Mouse (Mus musculus) testis, adult 2 months (tissue): ENCODE measurements around the gene Vwce. TPM values are rescaled to one million over a fixed set of nuclear protein-coding genes. Genes with fewer than 3 reads are reported as not detected.

Source experiments
- H3K27ac ChIP-seq: fragments of 200-500 bp; 2 replicates; pipeline ENCODE4 v1.5.1; 2012; ENCODE audit warnings: low read depth, low read length; ENCODE audit not compliant: control insufficient read depth, insufficient read depth
- H3K27me3 ChIP-seq: fragments of 200-500 bp; 2 replicates; pipeline ENCODE4 v1.6.1; 2012; ENCODE audit warnings: mild to moderate bottlenecking, low read length, moderate library complexity; ENCODE audit not compliant: control insufficient read depth, insufficient read depth
- H3K36me3 ChIP-seq: fragments of 200-500 bp; 2 replicates; pipeline ENCODE4 v1.6.1; 2012; ENCODE audit warnings: mild to moderate bottlenecking, low read length; ENCODE audit not compliant: control insufficient read depth, insufficient read depth
- H3K4me1 ChIP-seq: fragments of 200-500 bp; 2 replicates; pipeline ENCODE4 v1.6.1; 2012; ENCODE audit warnings: low read length; ENCODE audit not compliant: control insufficient read depth, insufficient read depth
- H3K4me3 ChIP-seq: fragments of 200-500 bp; 2 replicates; pipeline ENCODE4 v1.5.1; 2012; ENCODE audit warnings: low read depth, mild to moderate bottlenecking, low read length, moderate library complexity, mixed read lengths; ENCODE audit not compliant: control insufficient read depth
- CTCF ChIP-seq: fragments of 200-500 bp; IDR thresholded peaks from 2 replicates; pipeline ENCODE4 v1.5.1; 2012; ENCODE audit warnings: low read depth, mild to moderate bottlenecking, inconsistent platforms, low read length, moderate library complexity; ENCODE audit not compliant: control insufficient read depth, insufficient read depth, insufficient replicate concordance
- POLR2A ChIP-seq: fragments of 200-500 bp; IDR thresholded peaks from 2 replicates; pipeline ENCODE4 v1.6.1; 2012; ENCODE audit warnings: low read depth, mild to moderate bottlenecking, inconsistent platforms, low read length, moderate library complexity; ENCODE audit not compliant: control insufficient read depth
- polyA plus RNA-seq: library from polyadenylated mRNA; depleted of rRNA; stranded (reverse); fragments of >200 nt; gene quantifications from 2 replicates; pipeline ENCODE4 v1.2.3, GENCODE M21; 2012

Gene Vwce
- polyA plus RNA-seq, 1 experiment = 1.3 TPM

DNA sequence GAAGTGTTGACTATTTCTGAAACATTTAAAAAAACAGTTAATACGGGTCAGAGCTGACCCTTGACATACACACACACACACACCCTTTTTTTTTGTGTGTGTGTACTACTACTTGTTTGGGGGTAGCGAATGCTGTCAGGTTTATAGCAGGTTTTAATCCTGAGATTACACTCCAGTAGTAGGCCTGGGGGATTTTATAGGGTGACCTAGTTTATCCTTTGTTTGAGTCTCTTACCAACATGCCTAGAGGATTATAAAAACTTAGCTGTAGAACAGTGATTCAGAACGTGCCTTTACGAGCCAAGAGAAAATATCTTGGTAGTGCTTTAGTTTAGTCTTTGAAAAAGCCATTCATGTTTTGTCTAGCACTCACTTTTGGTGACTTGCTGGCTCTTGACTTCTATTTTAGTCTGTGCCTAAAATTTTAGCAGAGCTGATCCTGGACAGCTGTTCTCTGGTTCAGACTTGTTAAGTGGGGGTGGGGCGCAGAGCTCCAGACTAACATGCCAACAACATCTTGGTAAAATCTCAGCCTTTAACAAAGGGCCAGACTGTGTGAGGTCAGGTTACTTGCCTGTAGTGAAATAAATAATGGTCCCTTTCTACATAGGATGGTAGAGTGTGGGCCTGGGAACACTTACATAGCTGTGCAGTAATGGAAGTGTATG, 25.3 kb upstream of the Vwce start:
- no peak overlapping the region for H3K27ac ChIP-seq
- H3K4me1 ChIP-seq = peaks cover 13% of the 10 kb centered on the region
- H3K36me3 ChIP-seq = peaks cover 9% of the 10 kb centered on the region
- no peak overlapping the region for H3K4me3 ChIP-seq
- H3K27me3 ChIP-seq = no peaks in the 10 kb centered on the region
- TF ChIP-seq POLR2A (no peak), CTCF (no peak)

DNA sequence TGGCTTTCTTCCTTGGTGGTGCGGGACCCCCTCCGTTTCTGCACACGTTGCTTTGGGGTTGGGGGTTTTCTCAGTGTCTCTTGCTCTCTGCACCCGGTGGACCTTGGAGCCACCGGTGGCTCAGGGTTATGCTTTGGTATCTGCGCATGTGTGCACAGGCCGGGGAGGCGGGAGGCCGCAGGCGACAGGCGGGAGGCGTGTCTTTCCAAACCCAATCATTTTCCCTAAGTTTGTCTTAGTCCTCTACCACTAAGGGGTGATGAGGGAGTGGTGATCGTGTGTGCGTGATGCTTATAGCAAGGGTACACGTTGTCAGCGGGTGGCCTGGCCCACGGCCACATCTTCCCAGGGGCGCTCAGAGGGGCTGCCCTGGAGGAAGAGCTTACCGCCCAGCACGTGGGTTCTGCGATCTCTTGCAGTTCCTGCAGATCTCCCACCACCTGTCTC, 882 bp downstream of the Vwce start:
- Histone ChIP-seq H3K27me3 (no peaks in the 10 kb centered on the region), H3K36me3 (no peaks in the 10 kb centered on the region), H3K4me3 (peak overlapping the region; percentile 17), H3K4me1 (peaks cover 8% of the 10 kb centered on the region), H3K27ac (no peak overlapping the region)
- TF ChIP-seq CTCF = no peak
- TF ChIP-seq POLR2A = no peak

- H3K4me3 ChIP-seq = no peak overlapping the region
- no peak overlapping the region for H3K27ac ChIP-seq
- peaks cover 8% of the 10 kb centered on the region for H3K4me1 ChIP-seq
- no peaks in the 10 kb centered on the region for H3K36me3 ChIP-seq
- TF ChIP-seq CTCF = no peak
- TF ChIP-seq POLR2A = no peak
- no peaks in the 10 kb centered on the region for H3K27me3 ChIP-seq
Observed at GRCm38 (mm10) chr19:10637840-10638239, 3.8 kb downstream of the Vwce start.

DNA sequence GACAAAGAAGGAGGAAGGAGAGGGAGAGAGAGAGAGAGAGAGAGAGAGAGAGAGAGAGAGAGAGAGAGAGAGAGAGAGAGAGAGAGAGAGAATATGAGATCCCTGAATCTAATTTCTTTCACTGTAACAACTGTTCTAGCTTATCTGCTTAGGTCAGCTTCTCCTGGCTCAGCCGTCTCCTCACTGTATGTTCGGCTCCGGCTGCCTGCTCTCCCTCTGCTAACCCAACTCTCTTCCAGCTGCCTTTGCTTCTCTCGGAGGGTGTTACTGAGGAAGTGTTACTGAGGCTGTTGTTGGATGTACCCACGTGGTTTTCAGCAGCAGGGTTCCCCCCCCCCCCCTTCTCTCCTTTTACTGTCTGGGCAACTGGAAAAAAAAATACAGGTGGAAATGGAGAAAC, 6.1 kb downstream of the Vwce start:
- Histone ChIP-seq H3K27me3 (no peaks in the 10 kb centered on the region), H3K36me3 (no peaks in the 10 kb centered on the region), H3K27ac (no peak overlapping the region), H3K4me3 (no peak overlapping the region), H3K4me1 (peaks cover 1% of the 10 kb centered on the region)
- TF ChIP-seq CTCF = no peak
- TF ChIP-seq POLR2A = no peak

GRCm38 (mm10) chr19:10640589-10641378, 6.8 kb downstream of the Vwce start:
- Histone ChIP-seq H3K4me3 (no peak overlapping the region), H3K27ac (no peak overlapping the region), H3K36me3 (no peaks in the 10 kb centered on the region), H3K4me1 (no peaks in the 10 kb centered on the region; the same call in 1 of the 2 replicates), H3K27me3 (no peaks in the 10 kb centered on the region)
- TF ChIP-seq POLR2A = no peak
- no peak for TF ChIP-seq CTCF

DNA sequence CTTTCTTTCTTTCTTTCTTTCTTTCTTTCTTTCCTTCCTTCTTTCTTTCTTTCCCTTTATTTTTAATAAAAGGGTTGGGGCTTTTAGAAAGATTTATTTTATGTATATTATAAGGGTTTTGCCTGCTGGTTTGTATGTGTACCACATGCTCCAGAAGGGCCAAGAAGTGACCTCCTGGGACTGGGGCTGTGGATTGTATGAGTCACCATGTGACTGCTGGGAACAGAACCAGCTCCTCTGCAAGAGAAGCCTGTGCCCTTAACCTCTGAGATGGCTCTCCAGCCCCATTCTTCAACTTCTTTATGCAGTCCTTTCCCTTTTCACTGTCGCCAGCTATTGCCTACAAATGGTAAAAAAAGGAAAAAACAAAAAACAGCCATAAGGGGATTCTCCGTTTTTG, 11.6 kb downstream of the Vwce start:
- Histone ChIP-seq H3K4me3 (no peak overlapping the region), H3K36me3 (no peaks in the 10 kb centered on the region), H3K27ac (no peak overlapping the region), H3K4me1 (peaks cover 11% of the 10 kb centered on the region), H3K27me3 (no peaks in the 10 kb centered on the region)
- TF ChIP-seq POLR2A (no peak), CTCF (no peak)

- Histone ChIP-seq H3K4me1 (peaks cover 11% of the 10 kb centered on the region), H3K4me3 (no peak overlapping the region), H3K27ac (no peak overlapping the region), H3K27me3 (no peaks in the 10 kb centered on the region), H3K36me3 (no peaks in the 10 kb centered on the region)
- TF ChIP-seq CTCF = no peak
- TF ChIP-seq POLR2A = peak; percentile 28; the same call in 1 of the 2 replicates
Observed at GRCm38 (mm10) chr19:10648156-10648555, 14.1 kb downstream of the Vwce start.
